Comparison of ENCODE assay signal across 25 mouse cellular contexts in genomic region chr2:173143611-173144010, GRCm38 (mm10). TPM values are rescaled to one million over a fixed set of nuclear protein-coding genes. Genes with fewer than 3 reads are reported as not detected.
A peak's percentile ranks its signal among the peaks of the same experiment; 100 is the strongest.
DNase-seq lines count a peak whose midpoint lies in the region; TF ChIP-seq lines count a peak whose summit lies in the region.
"Had no signal": no experiment of that assay in that cellular context is flagged by ENCODE, and none has a peak within 500 bp of the region (broad histone marks: within the 10 kb centered on the region; RNA-seq: fewer than 3 reads in every experiment).

No protein-coding gene starts in this region.

- TF ChIP-seq CTCF in left cerebral cortex, adult 2 months (IDR thresholded peaks at IDR 0.05), result no peak

- 0 out of 2 replicates have a peak, but pooled peaks cover 15% of the 10 kb centered on the region for H3K27me3 ChIP-seq in midbrain, embryonic 10.5 days (ENCODE audit: low read depth, poor library complexity, severe bottlenecking)
- H3K27me3 ChIP-seq in embryonic facial prominence, embryonic 10.5 days (replicated peaks; ENCODE audit: low read depth, poor library complexity, severe bottlenecking), result no peaks in the 10 kb centered on the region; the same call in none of the 2 replicates
- H3K27me3 ChIP-seq: embryonic facial prominence, embryonic 13.5 days; forebrain, embryonic 15.5 days; limb, embryonic 13.5 days; midbrain, embryonic 13.5 days; neural tube, embryonic 12.5 days had no signal

- H3K4me1 ChIP-seq in midbrain, embryonic 10.5 days, result peaks cover 26% of the 10 kb centered on the region
- peaks cover 11% of the 10 kb centered on the region for H3K4me1 ChIP-seq in embryonic facial prominence, embryonic 10.5 days

- peak; percentile 14 to 22 for DNase-seq in left cerebral cortex, postnatal 14 days (ENCODE audit: low spot score in 2 of 2)
- no peak for DNase-seq in left cerebral cortex, adult 2 months (ENCODE audit: extremely low spot score in 1 of 2, low spot score in 2 of 2)
- DNase-seq in adrenal gland, adult 8-10 months, result peak; percentile 39
- DNase-seq in adrenal gland, postnatal 25 days, result peak; percentile 26
- DNase-seq in layer of hippocampus, postnatal 14 days (ENCODE audit: low spot score in 2 of 2), result peak; percentile 32 to 68
- no peak for DNase-seq in midbrain, embryonic 10.5 days (ENCODE audit: low spot score)
- DNase-seq in embryonic facial prominence, embryonic 10.5 days (ENCODE audit: low spot score), result no peak
- DNase-seq: cerebellum, adult 8-10 months; kidney, adult 2 months; kidney, postnatal 10 days; lung, postnatal 10 days; spleen, adult 18-20 months had no signal

- no peak overlapping the region for H3K4me3 ChIP-seq in left cerebral cortex, adult 2 months
- no peak overlapping the region for H3K4me3 ChIP-seq in midbrain, embryonic 10.5 days
- H3K4me3 ChIP-seq in embryonic facial prominence, embryonic 10.5 days, result no peak overlapping the region
- H3K4me3 ChIP-seq: embryonic facial prominence, embryonic 13.5 days; forebrain, embryonic 15.5 days; heart, embryonic 10.5 days; hindbrain, embryonic 10.5 days; limb, embryonic 13.5 days; liver, embryonic 15.5 days; midbrain, embryonic 13.5 days; neural tube, embryonic 12.5 days had no signal

- H3K36me3 ChIP-seq in midbrain, embryonic 10.5 days, result no peaks in the 10 kb centered on the region
- no peaks in the 10 kb centered on the region for H3K36me3 ChIP-seq in embryonic facial prominence, embryonic 10.5 days (replicated peaks)
- H3K36me3 ChIP-seq: embryonic facial prominence, embryonic 13.5 days; forebrain, embryonic 15.5 days; heart, embryonic 10.5 days; hindbrain, embryonic 10.5 days; limb, embryonic 13.5 days; liver, embryonic 15.5 days; midbrain, embryonic 13.5 days; neural tube, embryonic 12.5 days had no signal

- intact Hi-C loops in left cerebral cortex, postnatal 14 days (cut with DNase I), result no loop called here
- intact Hi-C loops in left cerebral cortex, adult 2 months (cut with DNase I), result no loop called here

- no peak overlapping the region for H3K27ac ChIP-seq in left cerebral cortex, adult 2 months
- H3K27ac ChIP-seq in midbrain, embryonic 10.5 days (replicated peaks), result no peak overlapping the region
- H3K27ac ChIP-seq in embryonic facial prominence, embryonic 10.5 days (replicated peaks), result no peak overlapping the region
- H3K27ac ChIP-seq: embryonic facial prominence, embryonic 13.5 days; forebrain, embryonic 15.5 days; heart, embryonic 10.5 days; hindbrain, embryonic 10.5 days; limb, embryonic 13.5 days; liver, embryonic 15.5 days; midbrain, embryonic 13.5 days; neural tube, embryonic 12.5 days had no signal

- no peaks in the 10 kb centered on the region for H3K9me3 ChIP-seq in midbrain, embryonic 10.5 days (replicated peaks)
- H3K9me3 ChIP-seq in embryonic facial prominence, embryonic 10.5 days, result no peaks in the 10 kb centered on the region
- H3K9me3 ChIP-seq: embryonic facial prominence, embryonic 13.5 days; forebrain, embryonic 15.5 days; heart, embryonic 10.5 days; hindbrain, embryonic 10.5 days; limb, embryonic 13.5 days; liver, embryonic 15.5 days; midbrain, embryonic 13.5 days; neural tube, embryonic 12.5 days had no signal

- 88% methylated on average over 11 of the region's 11 CpGs for WGBS in midbrain, embryonic 10.5 days
- WGBS in embryonic facial prominence, embryonic 10.5 days, result 86% methylated on average over 11 of the region's 11 CpGs

RNA-seq across cellular contexts. Expression of gene Pck1, which starts 9.2 kb away (rescaled TPM):
- not detected for total RNA-seq in left cerebral cortex, postnatal 14 days (2021)
- total RNA-seq in left cerebral cortex, adult 2 months (2021), result under 1 TPM in 1 of 2 experiments, not detected in 1; 0.11 TPM
- total RNA-seq in adrenal gland, adult 8-10 months (2022), result 100 to 1,000 TPM; 135 to 516 (median 360) TPM
- 420 and 690 TPM in 2 replicates for total RNA-seq in adrenal gland, postnatal 25 days (2021)
- total RNA-seq in layer of hippocampus, postnatal 14 days (2021), result not detected
- not detected in 2 replicates for polyA plus RNA-seq in midbrain, embryonic 10.5 days (2016; fragmentation: Nextera tagmentation; extraction: Ambion mirVana)
- not detected in 2 replicates for polyA plus RNA-seq in embryonic facial prominence, embryonic 10.5 days (2016; fragmentation: Nextera tagmentation; extraction: Ambion mirVana)
- total RNA-seq: left cerebral cortex, adult 18-20 months; megakaryocyte progenitor cell, adult 5-6 weeks had no signal
- polyA plus RNA-seq: C2C12; embryonic facial prominence, embryonic 13.5 days; forebrain, embryonic 15.5 days; heart, embryonic 10.5 days; hindbrain, embryonic 10.5 days; limb, embryonic 13.5 days; midbrain, embryonic 13.5 days; neural tube, embryonic 12.5 days had no signal

RNA-seq across cellular contexts. Expression of gene Ctcfl, which starts 24.3 kb away (rescaled TPM):
- total RNA-seq in left cerebral cortex, postnatal 14 days (2021), result not detected
- total RNA-seq in left cerebral cortex, adult 2 months (2021), result under 1 TPM in 1 of 2 experiments, not detected in 1; 0.14 TPM
- total RNA-seq in adrenal gland, adult 8-10 months (2022), result under 1 TPM in 2 of 4 experiments, not detected in 2; 0.13 to 0.22 TPM
- 0.09 TPM in 1 of 2 replicates, not detected in the other for total RNA-seq in adrenal gland, postnatal 25 days (2021)
- total RNA-seq in layer of hippocampus, postnatal 14 days (2021), result not detected
- 0.07 and 0.11 TPM in 2 replicates for polyA plus RNA-seq in midbrain, embryonic 10.5 days (2016; fragmentation: Nextera tagmentation; extraction: Ambion mirVana)
- polyA plus RNA-seq in embryonic facial prominence, embryonic 10.5 days (2016; fragmentation: Nextera tagmentation; extraction: Ambion mirVana), result 0.07 and 0.09 TPM in 2 replicates
- total RNA-seq: left cerebral cortex, adult 18-20 months; megakaryocyte progenitor cell, adult 5-6 weeks had no signal
- polyA plus RNA-seq: C2C12; cortical plate, adult 2 months; urinary bladder, adult 2 months had no signal

Comparison
In these comparisons a context has a peak if more than half of its experiments do, and no peak if none do; other contexts are left out.
1. DNase-seq: peak in left cerebral cortex, postnatal 14 days (2 of 2), adrenal gland, adult 8-10 months (single experiment), adrenal gland, postnatal 25 days (single experiment) and layer of hippocampus, postnatal 14 days (2 of 2); none in left cerebral cortex, adult 2 months (0 of 2), midbrain, embryonic 10.5 days (single experiment) and embryonic facial prominence, embryonic 10.5 days (single experiment).
2. RNA of gene Pck1, which starts 9.2 kb away (total RNA-seq): 420 to 690 TPM in adrenal gland, postnatal 25 days and 135 to 516 TPM in adrenal gland, adult 8-10 months; 0.11 TPM in left cerebral cortex, adult 2 months, not detected in left cerebral cortex, postnatal 14 days and not detected in layer of hippocampus, postnatal 14 days; every median in the first group is over 100 times any median in the second.